Mouse (Mus musculus): ENCODE results near the gene Lce1k.
"Not testable (repeated sequence)": the region's sequence is repeated elsewhere in the genome, so short reads cannot be mapped to it uniquely, and the experiment has no call there.

The Lce1k gene

GRCm38 (mm10) chr3:92807791-92808190, at the start of gene Lce1k:
Gene Lce1k (minus strand): TSS chr3:92807891.
- in situ Hi-C loops (cut with MseI, MboI), result no loop called here

DNA sequence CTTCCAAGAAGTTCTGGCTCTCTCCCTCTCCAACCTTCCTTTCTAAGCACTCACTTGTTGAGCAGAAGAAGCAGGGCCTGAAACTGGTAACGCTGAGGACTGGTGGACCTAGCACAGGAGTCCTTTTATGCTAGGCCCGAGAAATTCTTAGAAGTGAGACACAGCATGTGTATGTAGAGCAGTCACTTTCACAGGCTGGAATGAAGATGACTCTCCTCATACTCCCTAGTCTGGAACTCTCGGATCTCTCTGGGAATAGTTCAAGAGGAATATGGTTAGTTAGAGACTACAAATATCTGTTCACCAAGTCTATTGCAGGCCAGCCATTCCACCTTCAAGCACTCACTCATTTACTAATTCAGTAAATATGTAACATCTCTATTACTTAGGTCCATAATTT, 43.5 kb upstream of the Lce1k start, which contains the start of gene Lce1l:
Lce1l (minus strand) TSS at position 101 of the 400 bp plus-strand sequence.
- in situ Hi-C loops (cut with MseI, MboI), result no loop called here

GRCm38 (mm10) chr3:92827108-92827507, 19.4 kb upstream of the Lce1k start, which contains the start of gene Kprp:
Gene Kprp (minus strand): TSS chr3:92827247.
- in situ Hi-C loops (cut with MseI, MboI), result no loop called here

DNA sequence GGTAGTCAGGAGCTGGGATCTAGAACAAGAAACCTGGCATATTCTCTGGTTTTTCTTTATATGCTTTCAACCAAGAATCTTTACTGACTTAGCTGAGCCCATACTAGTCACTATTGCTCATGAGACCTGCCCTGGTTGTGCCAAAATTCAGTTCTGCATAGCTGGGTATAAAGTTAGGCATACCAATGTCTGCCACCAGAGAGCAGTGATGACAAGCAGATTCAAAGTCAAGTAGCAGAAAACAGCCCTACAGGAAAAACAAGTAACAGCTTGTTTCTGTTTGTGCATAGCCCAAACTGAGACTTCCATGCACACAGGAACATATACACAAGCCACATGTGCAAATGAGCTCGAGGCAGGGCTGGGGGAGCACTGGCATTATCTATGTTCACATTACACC, 18.1 kb upstream of the Lce1k start:
- in situ Hi-C loops (cut with MseI, MboI), result no loop called here

GRCm38 (mm10) chr3:92816036-92816435, 8.3 kb upstream of the Lce1k start:
- in situ Hi-C loops (cut with MseI, MboI), result not testable (repeated sequence)

GRCm38 (mm10) chr3:92815581-92815980, 7.9 kb upstream of the Lce1k start:
- in situ Hi-C loops (cut with MseI, MboI), result no loop called here

- in situ Hi-C loops (cut with MseI, MboI), result no loop called here
These were observed 17.3 kb downstream of the Lce1k start, which contains the start of gene Lce1j for GRCm38 (mm10) chr3:92790414-92790813. Gene Lce1j (minus strand): TSS chr3:92790514.

DNA sequence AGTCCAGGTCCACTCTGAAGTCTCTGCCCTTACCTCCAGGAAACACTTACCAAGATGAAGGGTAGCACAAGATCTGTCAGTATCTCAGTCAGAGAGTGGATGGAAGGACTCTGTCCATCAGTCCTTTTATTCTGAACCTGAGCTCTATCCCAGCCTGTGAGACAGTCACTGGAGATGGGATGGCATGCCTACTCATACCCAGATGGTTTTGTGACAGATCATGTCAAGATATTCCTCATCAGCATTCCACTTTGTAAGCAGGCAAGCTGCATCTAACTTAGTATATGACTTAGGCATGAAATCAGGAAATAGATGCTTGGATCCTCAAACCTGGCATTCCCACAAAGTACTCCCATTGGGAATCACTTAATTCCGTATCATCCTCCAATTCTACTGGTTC, 28.9 kb downstream of the Lce1k start, which contains the start of gene Lce1i:
Lce1i (minus strand) TSS at position 101 of the 400 bp plus-strand sequence.
- in situ Hi-C loops (cut with MseI, MboI), result no loop called here

DNA sequence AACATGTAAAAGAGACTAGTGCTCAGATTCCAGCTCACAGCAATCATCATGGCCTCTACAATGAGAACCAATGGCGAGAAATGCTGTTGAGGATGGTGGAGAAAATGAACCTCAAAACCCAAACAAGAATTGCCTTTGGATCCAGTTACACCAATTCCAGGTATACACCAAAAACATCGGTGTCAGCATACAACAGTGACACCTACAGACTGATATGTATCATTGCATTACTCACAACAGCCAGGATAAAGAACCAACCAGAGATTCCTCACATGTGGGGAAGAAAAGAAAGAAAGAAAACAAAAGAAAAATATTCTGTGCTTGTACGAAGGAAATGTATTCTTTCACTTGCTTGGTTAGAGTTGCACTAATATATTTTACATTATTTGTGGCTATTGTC, 36.1 kb downstream of the Lce1k start:
- in situ Hi-C loops (cut with MseI, MboI), result loop anchor here in 1 of 2 experiments (25.0 kb wide), 1 partner anchor 634 kb away; the partner anchor contains the start of gene Lelp1

DNA sequence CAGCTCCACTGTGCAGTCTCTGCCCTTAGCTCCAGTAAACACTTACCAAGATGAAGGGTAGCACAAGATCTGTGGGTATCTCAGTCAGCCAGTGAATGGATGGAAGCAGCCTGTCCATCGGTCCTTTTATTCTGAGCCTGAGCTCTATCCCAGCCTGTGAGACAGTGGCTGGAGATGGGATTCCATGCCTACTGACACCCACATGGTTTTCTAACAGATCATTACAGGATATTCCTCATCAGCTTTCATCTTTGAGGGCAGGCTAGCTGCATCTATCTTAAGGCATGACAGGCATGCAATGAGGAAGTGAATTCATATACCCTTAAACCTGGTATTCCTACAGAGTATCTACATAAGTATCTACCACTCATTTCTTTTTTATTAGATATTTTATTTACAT, 42.7 kb downstream of the Lce1k start, which contains the start of gene Lce1h:
Lce1h (minus strand) TSS at position 101 of the 400 bp plus-strand sequence.
- in situ Hi-C loops (cut with MseI, MboI), result loop anchor here in 1 of 2 experiments (25.0 kb wide), 1 partner anchor 628 kb away; the partner anchor contains the start of gene Lelp1

Data from mouse trophoblast stem cell (cell line).